Mouse (Mus musculus) spleen, adult 18-20 months (tissue): ENCODE measurements around the gene Aqr.
"Not testable (repeated sequence)": the region's sequence is repeated elsewhere in the genome, so short reads cannot be mapped to it uniquely, and the experiment has no call there.

Source experiments
- DNase-seq, 2 experiments: peaks; one replicate each; pipeline ENCODE4 v3.0.0; 2022; ENCODE audit warnings: mixed read lengths in 2 of 2

Gene Aqr

GRCm38 (mm10) chr2:114186924-114187323, at the start of gene Aqr:
Gene Aqr, minus strand, starts transcription at chr2:114187024.
- DNase-seq = not testable (repeated sequence)

- DNase-seq = no peak
Observed at GRCm38 (mm10) chr2:114236566-114236965, 49.7 kb upstream of the Aqr start.

- DNase-seq = no peak
Observed at GRCm38 (mm10) chr2:114235584-114235983, 48.8 kb upstream of the Aqr start.

GRCm38 (mm10) chr2:114231248-114231647, 44.4 kb upstream of the Aqr start:
- DNase-seq = no peak

GRCm38 (mm10) chr2:114228672-114229071, 41.8 kb upstream of the Aqr start:
- no peak for DNase-seq

DNA sequence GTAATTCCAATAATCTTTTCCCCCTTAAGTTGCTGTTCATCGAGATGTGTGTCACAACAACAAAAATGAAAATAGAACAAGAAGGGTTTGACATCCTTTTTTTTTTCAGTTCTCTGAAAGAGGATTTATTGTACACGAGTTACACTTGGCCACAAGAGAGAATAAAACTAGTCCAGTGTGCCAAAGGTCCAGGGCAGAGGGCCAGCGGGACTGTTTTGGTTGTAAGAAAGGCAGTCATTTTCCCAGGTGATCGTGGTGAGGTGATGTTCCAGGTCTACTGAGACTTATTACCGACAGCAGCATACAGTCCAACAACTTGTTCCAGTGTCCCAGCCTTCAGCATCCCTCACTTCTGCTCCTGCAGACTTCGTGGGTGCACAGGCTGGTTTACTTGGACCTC, 18.2 kb upstream of the Aqr start:
- DNase-seq = no peak

DNA sequence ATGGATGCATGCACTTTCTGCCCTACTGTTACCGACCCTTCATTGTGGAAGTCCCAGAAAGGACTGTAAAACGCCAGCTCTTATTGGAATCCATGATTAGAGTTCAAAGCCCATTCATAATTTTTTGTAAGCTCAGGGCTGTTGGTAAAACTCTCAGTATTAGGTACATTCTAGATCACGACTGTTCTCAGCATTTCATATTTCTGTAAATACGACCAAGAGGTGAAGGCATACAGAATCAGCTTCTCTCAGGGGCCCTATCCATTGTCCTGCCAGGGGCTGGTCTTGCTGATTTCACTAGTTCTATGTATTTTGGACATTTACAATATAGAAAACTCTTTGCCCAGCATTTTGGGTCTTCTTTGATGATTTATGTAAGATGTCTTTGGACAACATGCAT, 14.8 kb upstream of the Aqr start:
- DNase-seq = no peak

DNA sequence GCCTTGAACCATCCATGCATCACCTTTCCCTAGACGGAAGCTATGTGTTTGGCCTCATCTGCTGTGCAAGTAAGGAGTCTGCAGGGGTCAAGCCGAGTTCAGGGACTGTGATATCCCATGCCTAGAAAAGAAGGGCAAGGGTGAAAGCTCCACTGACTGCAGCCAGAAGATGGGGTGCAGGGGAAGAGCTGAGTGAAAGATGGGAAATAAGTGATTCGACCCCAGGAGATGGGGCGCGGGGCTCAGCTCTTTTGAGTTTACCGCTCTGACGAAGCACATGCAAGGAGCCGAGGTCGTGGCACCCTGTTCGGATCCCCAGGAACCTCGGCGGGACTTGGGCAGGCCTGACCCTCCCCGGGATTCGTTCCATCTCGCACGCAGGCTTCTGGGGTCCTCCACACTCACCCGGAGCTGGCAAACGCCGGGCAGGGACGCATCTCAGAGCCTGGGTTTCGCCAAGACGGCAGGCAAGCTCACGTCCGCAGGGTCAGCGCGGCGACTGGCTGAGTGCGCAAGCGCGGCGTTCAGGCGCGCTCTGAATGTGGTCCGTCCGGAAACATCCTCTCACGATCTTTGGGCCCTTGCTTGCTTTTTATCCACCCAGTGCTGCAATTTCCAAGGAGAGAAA, 14.2 kb upstream of the Aqr start, which contains the start of gene Zfp770:
TSS of gene Zfp770 (minus strand) at position 538 of the 628 bp plus-strand sequence.
- DNase-seq = peak; percentile 46 to 72

DNA sequence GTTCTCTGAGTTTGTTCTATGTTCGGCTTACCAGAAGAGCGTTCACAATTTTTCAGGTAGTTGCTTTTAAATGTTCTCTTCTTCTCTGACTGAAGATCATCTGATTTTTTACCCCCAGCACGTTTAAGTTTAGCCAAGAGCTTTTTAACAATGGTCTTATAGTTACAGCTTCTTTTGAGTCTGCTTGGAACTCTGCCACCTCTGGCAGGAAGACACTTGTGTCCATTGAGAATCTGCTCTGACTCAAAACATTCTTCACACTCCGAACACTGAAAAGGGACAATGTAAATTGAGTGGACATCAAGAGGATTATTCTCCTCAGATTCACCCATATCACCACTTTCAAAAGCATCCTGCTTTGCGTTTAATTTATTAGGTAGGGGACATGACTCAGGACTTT, 9.6 kb upstream of the Aqr start:
- no peak for DNase-seq

GRCm38 (mm10) chr2:114177802-114178733, 8.8 kb downstream of the Aqr start:
- no peak for DNase-seq

GRCm38 (mm10) chr2:114174651-114175484, 12.0 kb downstream of the Aqr start:
- peak; percentile 66 to 74 for DNase-seq

DNA sequence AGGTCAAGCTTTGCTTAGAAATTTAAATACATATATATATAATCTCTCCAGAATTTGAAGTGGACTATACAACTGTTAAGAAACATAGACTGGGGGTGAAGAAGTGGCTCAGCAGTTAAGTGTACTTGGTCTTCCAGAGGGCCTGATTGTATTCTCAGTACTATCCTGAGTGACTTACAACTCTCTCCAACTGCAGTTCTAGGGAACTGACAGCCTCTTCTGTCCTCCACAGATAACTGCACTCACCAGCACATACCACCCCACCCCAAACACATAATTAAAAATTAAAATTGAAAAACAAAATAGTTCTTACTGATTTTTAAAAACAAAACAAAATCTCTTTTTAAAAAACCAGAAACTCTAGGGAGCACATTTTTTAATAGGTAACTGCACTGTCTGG, 13.6 kb downstream of the Aqr start:
- DNase-seq = no peak

- no peak for DNase-seq
Observed at GRCm38 (mm10) chr2:114167837-114168236, 19.0 kb downstream of the Aqr start.

- no peak for DNase-seq
Observed at GRCm38 (mm10) chr2:114161978-114162377, 24.8 kb downstream of the Aqr start.

DNA sequence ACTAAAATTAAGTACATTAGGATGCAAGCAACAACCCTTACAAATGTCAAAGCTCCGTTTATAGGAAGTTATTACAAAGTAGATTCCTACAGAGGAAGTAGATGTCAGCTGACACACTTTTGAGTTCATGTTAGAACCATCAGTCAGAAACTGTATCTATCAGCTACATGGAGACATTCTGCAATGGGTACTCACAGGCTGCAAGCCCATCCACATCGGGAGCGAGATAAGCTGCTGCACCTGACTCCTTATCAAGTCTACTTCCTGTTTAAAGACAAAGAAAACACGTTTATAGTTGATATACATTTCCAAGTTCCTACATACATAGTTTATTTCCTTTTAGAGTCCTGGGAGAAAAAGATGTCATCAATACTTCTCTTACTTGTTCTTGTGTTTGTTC, 29.5 kb downstream of the Aqr start:
- no peak for DNase-seq

- DNase-seq = no peak
Observed at GRCm38 (mm10) chr2:114156639-114157038, 30.2 kb downstream of the Aqr start.

- no peak for DNase-seq
Observed at GRCm38 (mm10) chr2:114153247-114153646, 33.6 kb downstream of the Aqr start.

- no peak for DNase-seq
Observed at GRCm38 (mm10) chr2:114146864-114147458, 39.9 kb downstream of the Aqr start.

DNA sequence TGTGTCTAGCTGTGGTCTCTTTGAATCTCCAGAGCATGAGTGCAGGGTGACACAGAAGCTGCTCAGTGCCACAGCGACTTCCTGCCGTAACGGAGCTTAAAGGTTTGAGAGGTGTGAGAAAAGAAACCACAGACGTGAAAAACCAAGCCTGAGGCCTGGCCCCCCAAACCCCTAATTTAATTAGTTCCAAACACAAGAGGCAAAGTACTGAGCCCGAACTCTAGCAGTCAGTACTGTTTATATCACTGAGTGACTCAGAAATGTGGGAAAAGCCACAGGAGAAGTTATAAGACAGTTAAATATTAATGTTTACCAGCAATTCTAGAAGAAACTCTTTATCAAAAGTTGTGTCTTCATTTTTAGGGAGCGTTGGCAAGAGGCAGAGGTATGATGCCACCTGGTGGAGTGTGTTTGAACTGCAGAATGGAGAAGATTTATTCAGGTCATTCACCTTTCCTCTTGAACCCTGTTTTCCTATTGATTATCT, 41.5 kb downstream of the Aqr start:
- peak in 1 of 2 experiments; percentile 35 for DNase-seq

DNA sequence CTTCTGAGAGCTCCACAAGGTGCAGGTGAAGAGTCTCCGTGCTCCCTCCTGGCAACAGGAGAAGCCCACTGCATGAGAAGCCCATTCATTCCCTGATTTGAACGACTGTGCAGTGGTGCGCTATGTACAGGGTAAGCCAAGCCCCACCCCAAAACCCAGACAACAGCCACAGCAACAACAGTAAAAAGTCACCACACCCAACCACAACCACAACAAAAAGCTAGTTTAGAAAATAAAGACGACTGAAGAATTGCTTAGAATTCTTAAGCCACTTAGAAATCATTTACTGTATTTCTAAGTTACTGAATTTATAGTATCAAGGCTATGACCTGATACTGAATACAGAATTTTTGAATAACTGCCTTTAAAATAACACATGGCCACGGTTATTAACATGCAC, 41.9 kb downstream of the Aqr start:
- no peak for DNase-seq

DNA sequence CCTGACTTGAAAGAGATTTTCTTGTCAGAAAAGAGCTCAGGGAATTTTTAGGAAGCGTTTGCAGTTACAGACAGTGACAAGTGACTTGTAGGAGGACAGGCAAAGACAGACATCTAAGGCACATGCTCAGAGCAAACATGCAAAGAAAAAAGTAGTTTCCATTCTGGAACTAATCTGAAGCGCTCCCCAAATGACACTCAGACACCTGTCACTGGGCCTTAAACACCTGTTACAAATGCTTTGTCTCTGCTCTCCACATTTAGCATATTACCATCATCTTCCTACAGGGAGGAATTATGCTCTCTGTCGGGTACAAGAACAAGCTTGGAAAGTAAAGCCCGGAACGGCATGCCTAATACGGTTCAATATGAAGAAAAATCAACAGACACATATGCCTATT, 43.0 kb downstream of the Aqr start:
- no peak for DNase-seq

GRCm38 (mm10) chr2:114136755-114137154, 50.1 kb downstream of the Aqr start:
- DNase-seq = no peak

DNA sequence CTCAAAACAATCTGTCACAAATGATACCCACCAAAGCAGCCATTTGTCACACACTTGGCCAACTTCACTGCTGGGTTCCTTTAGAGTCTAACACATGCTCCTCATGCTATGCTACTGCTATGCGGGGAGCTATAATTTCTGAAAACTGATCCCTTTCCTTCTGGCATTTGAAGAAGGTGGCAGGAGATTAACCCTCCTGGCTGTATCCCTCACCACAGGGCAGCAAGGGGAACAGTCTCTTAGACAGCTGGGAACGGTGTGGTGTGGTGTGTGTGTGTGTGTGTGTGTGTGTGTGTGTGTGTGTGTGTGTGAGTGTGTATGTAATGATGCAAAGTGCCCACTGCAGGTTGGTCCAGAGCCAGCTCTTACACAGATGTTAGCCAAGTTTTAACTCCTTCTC, 51.0 kb downstream of the Aqr start:
- DNase-seq = no peak
